Mouse (Mus musculus) thymus, adult 2 months (tissue): ENCODE measurements around the gene Mettl6. TPM values are rescaled to one million over a fixed set of nuclear protein-coding genes. Genes with fewer than 3 reads are reported as not detected.

Experiments
- DNase-seq: peaks from one replicate; pipeline ENCODE4 v3.0.0; 2021
- H3K27ac ChIP-seq: fragments of 200-500 bp; 2 replicates; pipeline ENCODE4 v1.5.1; 2012; ENCODE audit warnings: low read length, control low read depth; ENCODE audit not compliant: control insufficient read depth, insufficient read depth
- H3K27me3 ChIP-seq: fragments of 200-500 bp; 2 replicates; pipeline ENCODE4 v1.6.1; 2012; ENCODE audit warnings: mild to moderate bottlenecking, low read length, moderate library complexity, mixed read lengths; ENCODE audit not compliant: control insufficient read depth, insufficient read depth
- H3K36me3 ChIP-seq: fragments of 200-500 bp; 2 replicates; pipeline ENCODE4 v1.6.1; 2012; ENCODE audit warnings: mild to moderate bottlenecking, low read length, moderate library complexity; ENCODE audit not compliant: control insufficient read depth, insufficient read depth
- H3K4me1 ChIP-seq: fragments of 200-500 bp; replicated peaks from 2 replicates; pipeline ENCODE4 v1.6.1; 2012; ENCODE audit warnings: low read length; ENCODE audit not compliant: control insufficient read depth, insufficient read depth
- H3K4me3 ChIP-seq: fragments of 200-500 bp; 2 replicates; pipeline ENCODE4 v1.5.1; 2012; ENCODE audit warnings: mild to moderate bottlenecking, low read length, control low read depth, moderate library complexity; ENCODE audit not compliant: control insufficient read depth, insufficient read depth
- CTCF ChIP-seq: fragments of 200-500 bp; IDR thresholded peaks from 2 replicates; pipeline ENCODE4 v1.5.1; 2012; ENCODE audit warnings: mild to moderate bottlenecking, control low read depth, low read length, moderate library complexity, borderline replicate concordance; ENCODE audit not compliant: control insufficient read depth, poor library complexity, insufficient read depth; ENCODE audit errors: extremely low read depth
- POLR2A ChIP-seq: fragments of 200-500 bp; IDR thresholded peaks from 2 replicates; pipeline ENCODE4 v1.6.1; 2012; ENCODE audit warnings: mild to moderate bottlenecking, low read length, control low read depth, moderate library complexity; ENCODE audit not compliant: control insufficient read depth, poor library complexity, insufficient read depth; ENCODE audit errors: extremely low read depth
- WGBS: fragments of 180-500 bp; shearing (Covaris S2); methylation state at CpG from one replicate; pipeline ENCODE4 v1.1.7; 2018; 5-methylcytosine and 5-hydroxymethylcytosine counted together
- polyA plus RNA-seq: library from polyadenylated mRNA; depleted of rRNA; stranded (reverse); fragments of >200 nt; gene quantifications from 2 replicates; pipeline ENCODE4 v1.2.3, GENCODE M21; 2012

The Mettl6 gene
- polyA plus RNA-seq, 1 experiment = 28.8 TPM

DNA sequence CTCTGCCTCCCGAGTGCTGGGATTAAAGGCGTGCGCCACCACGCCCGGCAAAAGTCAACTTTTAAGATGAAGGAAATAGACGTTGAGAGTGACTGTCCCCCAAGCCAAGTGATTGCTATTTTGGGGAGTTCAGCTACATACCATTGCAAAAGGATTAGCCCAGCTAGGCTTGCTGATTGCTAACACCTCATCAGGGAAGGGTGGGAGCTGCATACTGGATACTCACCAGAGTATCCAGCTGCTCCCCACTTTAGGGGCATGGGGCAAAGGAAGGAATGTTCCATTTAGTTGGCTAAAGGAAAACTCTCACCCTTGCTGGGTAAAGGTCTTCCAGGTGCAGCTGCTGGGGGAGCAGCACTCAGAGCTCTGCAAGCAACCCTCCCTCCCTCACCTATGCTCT, 6.8 kb downstream of the Mettl6 start:
- TF ChIP-seq CTCF (no peak), POLR2A (no peak)
- no peak overlapping the region for H3K4me3 ChIP-seq
- H3K4me1 ChIP-seq = peaks cover 2% of the 10 kb centered on the region; the same call in 1 of the 2 replicates
- H3K27me3 ChIP-seq = no peaks in the 10 kb centered on the region
- no peak for DNase-seq
- peaks cover 57% of the 10 kb centered on the region for H3K36me3 ChIP-seq
- WGBS = 97% methylated on average over 6 of the region's 6 CpGs
- no peak overlapping the region for H3K27ac ChIP-seq

DNA sequence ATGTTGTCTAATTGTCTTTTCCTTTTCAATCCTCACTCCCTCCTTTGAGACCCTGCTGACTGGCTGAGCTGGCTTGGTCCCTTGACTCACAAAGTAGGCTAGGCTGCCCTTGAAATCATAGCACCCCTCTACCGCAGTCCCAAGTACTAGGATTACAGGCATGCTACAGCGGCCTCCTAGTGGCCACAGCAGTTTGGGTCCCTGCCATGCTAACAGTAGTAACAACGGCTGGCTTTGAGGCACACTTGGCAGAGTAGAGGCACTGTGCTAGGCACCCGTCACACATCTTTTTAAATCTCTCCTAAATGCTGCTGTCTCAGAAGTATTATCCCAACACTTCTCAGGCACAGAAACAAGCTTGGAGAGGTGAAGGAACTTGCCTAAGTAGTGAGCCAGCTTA, 8.4 kb downstream of the Mettl6 start:
- Histone ChIP-seq H3K27ac (no peak overlapping the region), H3K4me3 (no peak overlapping the region), H3K4me1 (no peaks in the 10 kb centered on the region), H3K36me3 (peaks cover 69% of the 10 kb centered on the region), H3K27me3 (no peaks in the 10 kb centered on the region)
- TF ChIP-seq POLR2A = no peak
- TF ChIP-seq CTCF = no peak
- 87% methylated on average over 4 of the region's 4 CpGs for WGBS
- DNase-seq = no peak

DNA sequence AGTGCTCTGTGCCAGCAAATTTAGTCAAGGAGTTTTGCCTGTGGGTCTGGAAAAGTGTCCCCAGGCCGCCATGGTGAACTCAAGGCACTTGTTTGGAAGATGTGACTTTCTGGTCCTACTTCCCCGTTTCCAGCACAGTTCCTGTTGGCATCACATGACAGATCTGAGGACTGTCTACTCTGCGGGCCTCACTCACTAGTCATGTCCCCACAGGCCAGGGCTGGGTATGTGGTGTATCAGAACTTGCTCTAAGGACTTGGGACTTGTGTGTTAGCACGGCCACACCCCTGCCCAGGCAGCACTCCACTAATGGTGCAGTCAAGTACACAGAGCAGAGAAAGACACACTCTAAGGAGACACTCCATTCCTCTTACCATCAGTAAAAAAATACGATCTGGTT, 12.4 kb downstream of the Mettl6 start:
- 85% methylated on average over 5 of the region's 5 CpGs for WGBS
- DNase-seq = no peak
- no peak for TF ChIP-seq POLR2A
- no peak for TF ChIP-seq CTCF
- Histone ChIP-seq H3K4me1 (no peaks in the 10 kb centered on the region), H3K4me3 (no peak overlapping the region), H3K36me3 (peaks cover 82% of the 10 kb centered on the region), H3K27ac (no peak overlapping the region), H3K27me3 (no peaks in the 10 kb centered on the region)

DNA sequence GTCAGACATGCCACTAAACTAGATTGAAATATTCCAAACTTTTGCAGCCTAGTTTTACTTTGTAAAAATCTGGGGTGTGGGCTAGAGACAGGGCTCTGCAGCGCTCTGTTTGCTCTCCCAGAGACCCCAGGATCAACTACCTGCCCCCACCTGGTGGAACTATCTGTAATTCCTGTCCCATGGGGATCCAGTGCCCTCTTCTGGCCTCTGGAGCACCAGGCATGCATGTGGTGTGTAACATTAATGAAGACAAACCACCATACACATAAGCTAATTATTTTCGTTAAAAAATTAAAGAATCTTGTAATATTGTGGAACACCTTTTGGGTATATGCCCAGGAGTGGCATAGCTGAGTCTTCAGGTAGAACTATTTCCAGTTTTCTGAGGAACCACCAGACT, 21.5 kb downstream of the Mettl6 start:
- H3K4me3 ChIP-seq = no peak overlapping the region
- DNase-seq = no peak
- TF ChIP-seq CTCF = no peak
- no peak for TF ChIP-seq POLR2A
- no peaks in the 10 kb centered on the region for H3K27me3 ChIP-seq
- H3K36me3 ChIP-seq = peaks cover 1% of the 10 kb centered on the region; the same call in 1 of the 2 replicates
- H3K4me1 ChIP-seq = no peaks in the 10 kb centered on the region
- H3K27ac ChIP-seq = no peak overlapping the region
- WGBS = 89% methylated on average over 2 of the region's 2 CpGs

DNA sequence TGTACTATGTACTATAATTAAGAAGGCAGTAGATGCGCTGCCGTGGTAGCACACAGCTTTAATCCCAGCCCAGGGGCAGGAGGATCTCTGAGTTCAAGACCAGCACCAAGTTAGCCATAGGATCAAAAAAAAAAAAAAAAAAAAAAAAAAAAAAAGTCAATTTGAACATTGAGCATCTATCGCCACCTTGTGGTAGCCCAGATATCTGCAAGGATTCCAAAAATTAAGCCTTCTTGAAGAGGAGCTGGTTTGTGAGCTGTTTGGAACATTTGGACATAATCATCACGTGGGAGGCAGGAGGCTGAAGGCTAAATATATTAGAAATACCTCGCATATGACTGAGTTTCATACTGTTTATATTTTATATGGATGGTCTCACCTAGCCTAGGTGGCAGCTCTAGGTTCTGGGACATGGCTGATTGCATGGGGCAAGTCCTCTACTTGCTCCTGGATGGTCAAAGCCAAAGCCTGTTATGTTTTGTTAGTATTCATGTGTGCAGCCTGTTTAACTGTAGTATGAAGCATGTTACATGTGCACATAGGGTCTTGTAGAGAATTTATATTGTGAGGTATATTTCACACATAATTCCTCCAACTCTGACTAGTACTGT, 22.3 kb downstream of the Mettl6 start:
- Histone ChIP-seq H3K4me1 (no peaks in the 10 kb centered on the region), H3K27ac (no peak overlapping the region), H3K4me3 (no peak overlapping the region), H3K27me3 (no peaks in the 10 kb centered on the region), H3K36me3 (no peaks in the 10 kb centered on the region)
- peak; percentile 60 for DNase-seq
- 9% methylated on average over 5 of the region's 5 CpGs for WGBS
- TF ChIP-seq CTCF (no peak), POLR2A (no peak)

DNA sequence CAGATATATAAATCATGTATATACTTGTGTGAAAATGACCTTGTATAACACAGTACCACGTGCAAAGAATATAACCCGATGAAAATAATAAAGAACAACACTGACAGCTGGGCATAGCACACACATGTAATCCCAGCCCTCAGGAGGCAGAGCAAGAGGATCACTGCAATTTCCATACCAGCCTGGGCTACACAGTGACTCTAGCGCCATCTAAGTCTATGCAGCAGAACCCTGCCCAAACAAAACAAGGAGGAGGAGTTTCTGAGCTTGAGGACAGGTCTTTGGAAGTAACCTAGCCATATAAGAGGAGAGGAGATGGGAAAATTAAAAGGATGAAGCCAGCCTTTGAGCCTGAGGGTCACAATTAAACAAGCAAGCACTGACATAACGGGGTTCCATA, 25.1 kb downstream of the Mettl6 start:
- no peaks in the 10 kb centered on the region for H3K4me1 ChIP-seq
- TF ChIP-seq CTCF (no peak), POLR2A (no peak)
- no peak overlapping the region for H3K27ac ChIP-seq
- no peak for DNase-seq
- WGBS = 86% methylated on average over 4 of the region's 4 CpGs
- no peaks in the 10 kb centered on the region for H3K36me3 ChIP-seq
- H3K27me3 ChIP-seq = no peaks in the 10 kb centered on the region
- H3K4me3 ChIP-seq = no peak overlapping the region

DNA sequence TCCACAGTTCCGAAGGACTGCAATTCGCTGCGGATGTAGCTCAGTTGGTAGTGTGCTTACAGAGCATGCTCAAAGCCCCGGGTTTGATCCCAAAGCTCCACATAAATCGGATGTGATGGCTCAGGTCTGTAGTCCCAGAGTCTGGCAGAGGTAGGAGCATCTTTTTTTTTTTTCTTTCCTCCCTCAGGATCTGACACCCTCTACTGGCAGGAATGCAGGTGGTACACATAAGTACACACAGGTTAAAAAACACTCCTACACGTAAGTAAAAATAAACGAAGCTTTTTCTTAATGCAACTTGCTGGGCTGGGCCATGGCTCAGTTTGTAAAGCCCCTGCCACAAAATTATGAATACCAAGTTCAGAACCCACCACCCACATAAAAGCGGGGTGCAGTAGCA, 30.7 kb downstream of the Mettl6 start:
- 86% methylated on average over 8 of the region's 8 CpGs for WGBS
- Histone ChIP-seq H3K27ac (no peak overlapping the region), H3K4me3 (no peak overlapping the region), H3K36me3 (no peaks in the 10 kb centered on the region), H3K4me1 (no peaks in the 10 kb centered on the region), H3K27me3 (no peaks in the 10 kb centered on the region)
- TF ChIP-seq CTCF (no peak), POLR2A (no peak)
- no peak for DNase-seq
